Mouse (Mus musculus) Patski (cell line): ENCODE measurements around the gene Iqschfp. TPM values are rescaled to one million over a fixed set of nuclear protein-coding genes. Genes with fewer than 3 reads are reported as not detected.

ENCODE experiments used
- ATAC-seq: fragments of 100-300 bp; one replicate; pipeline ENCODE4 v1.8.0; 2021
- CTCF ChIA-PET: fragments of 350-600 bp; sonication (Branson Sonifier 250); formaldehyde crosslinking; loops from one replicate; lab custom pipeline; 2022; ENCODE audit warnings: inconsistent platforms; lab: Charles Lee
- POLR2A ChIA-PET: fragments of 350-600 bp; sonication (Branson Sonifier 250); formaldehyde crosslinking; loops from one replicate; lab custom pipeline; 2022; ENCODE audit warnings: antibody characterized with exemption, inconsistent platforms; lab: Charles Lee
- DNase-seq: peaks from one replicate; pipeline ENCODE4 v3.0.0-alpha.2; 2011; ENCODE audit warnings: low read depth, low spot score
- H3K27me3 ChIP-seq: fragments of 371-371 bp; one replicate; pipeline ENCODE4 v1.5.1; 2021
- CTCF ChIP-seq: fragments of 100-300 bp; IDR thresholded peaks from one replicate; pipeline ENCODE4 v1.5.1; 2021
- in situ Hi-C: fragments of 300-500 bp; cut with MboI; formaldehyde crosslinking; loops from 3 replicates; pipeline ENCODE4 v1.11.1; 2018; ENCODE audit warnings: low pct_unique_long_range_greater_than_20kb, mixed read lengths
- polyA plus RNA-seq: library from polyadenylated mRNA; unstranded; gene quantifications from one replicate; pipeline ENCODE4 v1.2.3, GENCODE M21; 2021

The Iqschfp gene
- polyA plus RNA-seq, 1 experiment from 2014 or later, result not detected

- H3K27me3 ChIP-seq, result peaks cover 37% of the 10 kb centered on the region
- in situ Hi-C loops, result no loop called here
- DNase-seq (no peak), ATAC-seq (no peak)
- ChIA-PET POLR2A (no interaction called here), CTCF (interaction anchor here (3.3 kb wide), 1 partner anchor 10 kb away, joined by 10 read pairs; no protein-coding TSS in a partner anchor)
- no peak for TF ChIP-seq CTCF
Measured at GRCm38 (mm10) chr3:67908586-67908985, 16.6 kb downstream of the Iqschfp start.

- CTCF ChIA-PET, result interaction anchor here (2.6 kb wide), 1 partner anchor 10 kb away, joined by 10 read pairs; no protein-coding TSS in a partner anchor
- in situ Hi-C loops, result no loop called here
- ATAC-seq, result no peak
- no peak for DNase-seq
- H3K27me3 ChIP-seq, result peaks cover 58% of the 10 kb centered on the region
- no peak for TF ChIP-seq CTCF
- POLR2A ChIA-PET, result no interaction called here
Measured at GRCm38 (mm10) chr3:67918098-67918497, 26.1 kb downstream of the Iqschfp start.

- ChIA-PET POLR2A (no interaction called here), CTCF (interaction anchor here (1.3 to 2.6 kb wide), 2 partner anchors 10 to 12 kb away, joined by 5 to 10 read pairs; no protein-coding TSS in a partner anchor)
- in situ Hi-C loops, result no loop called here
- peaks cover 57% of the 10 kb centered on the region for H3K27me3 ChIP-seq
- DNase-seq (no peak), ATAC-seq (no peak)
- TF ChIP-seq CTCF, result no peak
Measured at GRCm38 (mm10) chr3:67918634-67919259, 26.7 kb downstream of the Iqschfp start.

GRCm38 (mm10) chr3:67923095-67923494, 31.1 kb downstream of the Iqschfp start:
- ChIA-PET POLR2A (no interaction called here), CTCF (interaction anchor here (1.1 kb wide), 1 partner anchor 48 kb away, joined by 3 read pairs; no protein-coding TSS in a partner anchor)
- in situ Hi-C loops, result no loop called here
- peaks cover 41% of the 10 kb centered on the region for H3K27me3 ChIP-seq
- TF ChIP-seq CTCF, result no peak
- ATAC-seq, result no peak
- DNase-seq, result no peak

GRCm38 (mm10) chr3:67925453-67925852, 33.4 kb downstream of the Iqschfp start:
- CTCF ChIA-PET, result no interaction called here
- peaks cover 41% of the 10 kb centered on the region for H3K27me3 ChIP-seq
- in situ Hi-C loops, result no loop called here
- POLR2A ChIA-PET, result no interaction called here
- ATAC-seq, result no peak
- no peak for DNase-seq
- TF ChIP-seq CTCF, result no peak

- ChIA-PET POLR2A (no interaction called here), CTCF (interaction anchor here (0.9 to 1.6 kb wide), 3 partner anchors 9 to 28 kb away, joined by 3 to 5 read pairs (median 5); no protein-coding TSS in a partner anchor)
- H3K27me3 ChIP-seq, result peaks cover 56% of the 10 kb centered on the region
- TF ChIP-seq CTCF, result no peak
- DNase-seq (no peak), ATAC-seq (no peak)
- in situ Hi-C loops, result no loop called here
Measured at GRCm38 (mm10) chr3:67930424-67931133, 38.5 kb downstream of the Iqschfp start.

- POLR2A ChIA-PET, result no interaction called here
- in situ Hi-C loops, result no loop called here
- H3K27me3 ChIP-seq, result peaks cover 56% of the 10 kb centered on the region
- no peak for TF ChIP-seq CTCF
- ATAC-seq, result no peak
- DNase-seq, result no peak
- CTCF ChIA-PET, result interaction anchor here (1.6 kb wide), 1 partner anchor 12 kb away, joined by 5 read pairs; no protein-coding TSS in a partner anchor
Measured at GRCm38 (mm10) chr3:67931181-67931580, 39.1 kb downstream of the Iqschfp start.

- TF ChIP-seq CTCF, result no peak
- ATAC-seq, result no peak
- POLR2A ChIA-PET, result no interaction called here
- CTCF ChIA-PET, result interaction anchor here (1.6 kb wide), 1 partner anchor 13 kb away, joined by 5 read pairs; no protein-coding TSS in a partner anchor
- peaks cover 59% of the 10 kb centered on the region for H3K27me3 ChIP-seq
- in situ Hi-C loops, result no loop called here
- no peak for DNase-seq
Measured at GRCm38 (mm10) chr3:67931914-67932313, 39.9 kb downstream of the Iqschfp start.

GRCm38 (mm10) chr3:67935829-67936228, 43.8 kb downstream of the Iqschfp start:
- ChIA-PET POLR2A (no interaction called here), CTCF (interaction anchor here (1.2 kb wide), 1 partner anchor 14 kb away, joined by 4 read pairs; no protein-coding TSS in a partner anchor)
- no peak for DNase-seq
- H3K27me3 ChIP-seq, result peaks cover 51% of the 10 kb centered on the region
- TF ChIP-seq CTCF, result no peak
- in situ Hi-C loops, result no loop called here
- no peak for ATAC-seq

- no peak for DNase-seq
- in situ Hi-C loops, result no loop called here
- ChIA-PET POLR2A (no interaction called here), CTCF (interaction anchor here (1.2 kb wide), 1 partner anchor 22 kb away, joined by 3 read pairs; no protein-coding TSS in a partner anchor)
- H3K27me3 ChIP-seq, result peaks cover 56% of the 10 kb centered on the region
- ATAC-seq, result no peak
- TF ChIP-seq CTCF, result no peak
Measured at GRCm38 (mm10) chr3:67947000-67947399, 55.0 kb downstream of the Iqschfp start.

GRCm38 (mm10) chr3:67952517-67952940, 60.5 kb downstream of the Iqschfp start:
- ChIA-PET POLR2A (no interaction called here), CTCF (no interaction called here)
- in situ Hi-C loops, result no loop called here
- DNase-seq (no peak), ATAC-seq (no peak)
- TF ChIP-seq CTCF, result no peak
- peaks cover 47% of the 10 kb centered on the region for H3K27me3 ChIP-seq
